Mouse (Mus musculus) erythroblast, embryonic 14.5 days (primary cell): Measurements from ENCODE around the gene Galc.

Experiments
- GATA1 ChIP-seq: IDR thresholded peaks from 2 replicates; pipeline ENCODE4 v1.6.1; 2012; ENCODE audit warnings: low read length, inconsistent platforms, mixed read lengths
- TAL1 ChIP-seq: IDR thresholded peaks from 3 replicates; pipeline ENCODE4 v1.6.1; 2012; ENCODE audit warnings: low read length, inconsistent platforms, mixed read lengths

- TF ChIP-seq TAL1 (no peak), GATA1 (no peak)
Observed at GRCm38 (mm10) chr12:98272433-98272832, 13.2 kb upstream of the Galc start.
